Mouse (Mus musculus): ENCODE measurements around the gene Rhbdl1.

- TF ChIP-seq POLR2A (IDR thresholded peaks at IDR 0.05; ENCODE audit: insufficient read length, low read depth) (no peak), POLR2AphosphoS2 (IDR thresholded peaks at IDR 0.05; ENCODE audit: insufficient read length, low read depth) (no peak), MAX (IDR thresholded peaks at IDR 0.05; ENCODE audit: low read depth) (no peak), MYOG (IDR thresholded peaks at IDR 0.05; ENCODE audit: control insufficient read depth in 1 of 3, insufficient read depth in 1 of 3, insufficient read length in 2 of 3, low read depth in 2 of 3) (no peak), MYOD1 (IDR thresholded peaks at IDR 0.05; ENCODE audit: control insufficient read depth in 1 of 3, insufficient read length in 2 of 3, low read depth in 2 of 3) (no peak), TCF3 (IDR thresholded peaks at IDR 0.05; ENCODE audit: insufficient read length, low read depth) (no peak), USF1 (IDR thresholded peaks at IDR 0.05; ENCODE audit: low read depth) (no peak), TCF12 (IDR thresholded peaks at IDR 0.05; ENCODE audit: insufficient read depth, poor library complexity, severe bottlenecking) (no peak), CEBPB (IDR thresholded peaks at IDR 0.05; ENCODE audit: insufficient read depth, poor library complexity, severe bottlenecking) (no peak)
Measured at GRCm38 (mm10) chr17:25825984-25826570, 11.0 kb downstream of the Rhbdl1 start.
